Mouse (Mus musculus) CH12.LX (cell line): ENCODE results near the gene Pld5. TPM values are rescaled to one million over a fixed set of nuclear protein-coding genes. Genes with fewer than 3 reads are reported as not detected.

Source experiments
- DNase-seq: peaks from one replicate; pipeline ENCODE4 v3.0.0-alpha.2; 2013; ENCODE audit errors: extremely low read depth
- H3K27ac ChIP-seq: 2 replicates; pipeline ENCODE4 v1.5.1; 2012; ENCODE audit warnings: low read depth, mild to moderate bottlenecking, control low read depth, moderate library complexity; ENCODE audit not compliant: insufficient read depth
- H3K27me3 ChIP-seq: replicated peaks from 2 replicates; pipeline ENCODE3; 2012; ENCODE audit warnings: inconsistent platforms
- H3K36me3 ChIP-seq, 2 experiments: replicated peaks in 1 of 2; 2 replicates each; pipeline versions ENCODE3 to v1.6.1; 2012; ENCODE audit warnings: inconsistent platforms in 1 of 2, low read length in 1 of 2, mild to moderate bottlenecking in 1 of 2, mixed read lengths in 1 of 2, moderate library complexity in 1 of 2; ENCODE audit not compliant: control insufficient read depth in 1 of 2, insufficient read depth in 1 of 2
- H3K4me1 ChIP-seq, 2 experiments: 2 replicates each; pipeline ENCODE4 v1.6.1; 2012; ENCODE audit warnings: inconsistent platforms in 1 of 2, moderate library complexity in 1 of 2; ENCODE audit not compliant: insufficient read depth in 2 of 2, control insufficient read depth in 1 of 2
- H3K4me2 ChIP-seq: 2 replicates; pipeline ENCODE4 v1.6.1; 2012; ENCODE audit warnings: low read depth, mild to moderate bottlenecking, control low read depth; ENCODE audit not compliant: poor library complexity, insufficient read depth, severe bottlenecking
- H3K4me3 ChIP-seq, 3 experiments: fragments of 150-350 bp in 1 of 3; sonication (generic) in 1 of 3; replicated peaks in 1 of 3; 2 replicates each; pipeline versions ENCODE3 to v1.5.1; 2011 to 2012; ENCODE audit warnings: low read depth in 2 of 3, low read length in 2 of 3, mild to moderate bottlenecking in 2 of 3, moderate library complexity in 2 of 3, control low read depth in 1 of 3, improper control_type of control experiment in 1 of 3, inconsistent platforms in 1 of 3, mixed read lengths in 1 of 3; ENCODE audit not compliant: poor library complexity in 1 of 3
- H3K79me2 ChIP-seq: replicated peaks from 2 replicates; pipeline ENCODE4 v1.6.1; 2012; ENCODE audit warnings: mild to moderate bottlenecking, moderate library complexity; ENCODE audit not compliant: control insufficient read depth, poor library complexity, insufficient read depth, severe bottlenecking; ENCODE audit errors: extremely low read depth
- H3K9ac ChIP-seq: 2 replicates; pipeline ENCODE4 v1.6.1; 2012; ENCODE audit warnings: low read depth, mild to moderate bottlenecking, control low read depth, moderate library complexity; ENCODE audit not compliant: insufficient read depth
- H3K9me3 ChIP-seq: replicated peaks from 2 replicates; pipeline ENCODE3; 2012; ENCODE audit warnings: low read length, inconsistent platforms, mixed read lengths
- CHD1 ChIP-seq: IDR thresholded peaks from 2 replicates; pipeline ENCODE4 v1.6.1; 2012; ENCODE audit warnings: low read depth, low read length, improper control_type of control experiment, inconsistent platforms
- E2F4 ChIP-seq: IDR thresholded peaks from 2 replicates; pipeline ENCODE4 v1.6.1; 2011; ENCODE audit warnings: low read depth, low read length, improper control_type of control experiment; ENCODE audit not compliant: insufficient replicate concordance
- ETS1 ChIP-seq: conservative IDR thresholded peaks from 2 replicates; pipeline ENCODE4 v1.6.1; 2012; ENCODE audit warnings: low read depth, mild to moderate bottlenecking, inconsistent platforms, low read length, improper control_type of control experiment, moderate library complexity
- GABPA ChIP-seq: IDR thresholded peaks from 2 replicates; pipeline ENCODE4 v1.6.1; 2012; ENCODE audit warnings: low read depth, low read length, improper control_type of control experiment, inconsistent platforms; ENCODE audit not compliant: insufficient replicate concordance
- JUND ChIP-seq: conservative IDR thresholded peaks from 2 replicates; pipeline ENCODE4 v1.6.1; 2011; ENCODE audit warnings: low read depth, low read length, improper control_type of control experiment
- TBP ChIP-seq: conservative IDR thresholded peaks from 2 replicates; pipeline ENCODE4 v1.6.1; 2011; ENCODE audit warnings: low read depth, low read length, improper control_type of control experiment
- TCF12 ChIP-seq: IDR thresholded peaks from 2 replicates; pipeline ENCODE4 v1.6.1; 2014; ENCODE audit warnings: low read depth, mild to moderate bottlenecking, inconsistent platforms, low read length, improper control_type of control experiment
- UBTF ChIP-seq: IDR thresholded peaks from 2 replicates; pipeline ENCODE4 v1.6.1; 2012; ENCODE audit warnings: low read depth, mild to moderate bottlenecking, inconsistent platforms, low read length, improper control_type of control experiment, moderate library complexity
- ZC3H11A ChIP-seq: IDR thresholded peaks from 2 replicates; pipeline ENCODE4 v1.6.1; 2012; ENCODE audit warnings: low read depth, mild to moderate bottlenecking, inconsistent platforms, low read length, improper control_type of control experiment
- ZMIZ1 ChIP-seq: IDR thresholded peaks from 2 replicates; pipeline ENCODE4 v1.6.1; 2012; ENCODE audit warnings: low read depth, mild to moderate bottlenecking, inconsistent platforms, low read length, improper control_type of control experiment
- ZNF384 ChIP-seq: IDR thresholded peaks from 2 replicates; pipeline ENCODE4 v1.6.1; 2012; ENCODE audit warnings: low read depth, low read length, improper control_type of control experiment, inconsistent platforms
- dilution Hi-C: fragments of 300-500 bp; cut with MboI; formaldehyde crosslinking; loops from 2 replicates; pipeline ENCODE4 v1.14.3; 2020; ENCODE audit warnings: low sequenced_read_pairs; ENCODE audit not compliant: extremely low pct_unique_long_range_greater_than_20kb, extremely low pct_ligation_motif_present
- in situ Hi-C: fragments of 300-500 bp; cut with MboI; formaldehyde crosslinking; loops from 3 replicates; pipeline ENCODE4 v1.14.3; 2019; ENCODE audit warnings: low sequenced_read_pairs, low pct_ligation_motif_present, low pct_unique_long_range_greater_than_20kb, mixed read lengths
- polyA plus RNA-seq: library from polyadenylated mRNA; unstranded; fragments of >175 nt; gene quantifications from 2 replicates; pipeline ENCODE4 v1.2.1, GENCODE M21; 2012; ENCODE audit warnings: low read depth; ENCODE audit not compliant: insufficient read length
- total RNA-seq, 2 experiments: library from RNA; depleted of rRNA; stranded (reverse); fragments of 300-350 nt in 1 of 2; fragments of >200 nt in 1 of 2; gene quantifications; 2 replicates each; pipeline ENCODE4 v1.2.3; 2012 to 2014

Gene Pld5
- total and polyA plus RNA-seq, 3 experiments = not detected

GRCm38 (mm10) chr1:176082306-176082705 is 192.8 kb downstream of the Pld5 start:
- no peak for DNase-seq
- in situ Hi-C loops (no loop called here), dilution Hi-C loops (no loop called here)
- Histone ChIP-seq H3K27ac (no peak overlapping the region), H3K4me3 (no peak overlapping the region), H3K9me3 (no peaks in the 10 kb centered on the region), H3K79me2 (no peaks in the 10 kb centered on the region), H3K9ac (no peak overlapping the region), H3K36me3 (no peaks in the 10 kb centered on the region), H3K27me3 (no peaks in the 10 kb centered on the region), H3K4me2 (no peak overlapping the region), H3K4me1 (no peaks in the 10 kb centered on the region)
- TF ChIP-seq CHD1 (no peak), E2F4 (no peak), TCF12 (no peak), ZNF384 (no peak)

GRCm38 (mm10) chr1:176080969-176081368 is 194.1 kb downstream of the Pld5 start:
- H3K4me1 ChIP-seq = no peaks in the 10 kb centered on the region; a peak in 1 of 4 replicates
- no peak overlapping the region for H3K4me2 ChIP-seq
- H3K27ac ChIP-seq = no peak overlapping the region
- no peaks in the 10 kb centered on the region for H3K79me2 ChIP-seq
- H3K4me3 ChIP-seq = no peak overlapping the region
- H3K9me3 ChIP-seq = no peaks in the 10 kb centered on the region
- H3K27me3 ChIP-seq = no peaks in the 10 kb centered on the region
- no peak overlapping the region for H3K9ac ChIP-seq
- no peaks in the 10 kb centered on the region for H3K36me3 ChIP-seq
- in situ Hi-C loops (no loop called here), dilution Hi-C loops (no loop called here)
- DNase-seq = no peak
- TF ChIP-seq ZC3H11A (no peak), UBTF (no peak), GABPA (no peak)

GRCm38 (mm10) chr1:176078410-176078809 is 196.7 kb downstream of the Pld5 start:
- Histone ChIP-seq H3K79me2 (no peaks in the 10 kb centered on the region), H3K27ac (no peak overlapping the region), H3K4me2 (no peak overlapping the region), H3K27me3 (no peaks in the 10 kb centered on the region), H3K36me3 (no peaks in the 10 kb centered on the region), H3K4me1 (peaks cover 0 to 5% of the 10 kb centered on the region in 2 experiments; a peak in 1 of 4 replicates), H3K9me3 (no peaks in the 10 kb centered on the region), H3K9ac (no peak overlapping the region), H3K4me3 (no peak overlapping the region)
- in situ Hi-C loops (no loop called here), dilution Hi-C loops (no loop called here)
- DNase-seq = no peak
- no peak for TF ChIP-seq TCF12
- TF ChIP-seq ZMIZ1 = no peak
- no peak for TF ChIP-seq ETS1
- no peak for TF ChIP-seq JUND
- no peak for TF ChIP-seq TBP
